Mouse (Mus musculus): ENCODE measurements around the gene Gm20828. TPM values are rescaled to one million over a fixed set of nuclear protein-coding genes. Genes with fewer than 3 reads are reported as not detected.
"Not testable (repeated sequence)": the region's sequence is repeated elsewhere in the genome, so short reads cannot be mapped to it uniquely, and the experiment has no call there.

The Gm20828 gene
- not detected in 2 replicates for total RNA-seq (2017)

GRCm38 (mm10) chrY:11199274-11199673 is at the start of gene Gm20828:
Gm20828 (minus strand) TSS chrY:11199374.
- not testable (repeated sequence) for ATAC-seq (replicated peaks; ENCODE audit: low read depth, poor library complexity, severe bottlenecking)
